Mouse (Mus musculus) myocyte (in vitro differentiated cells): ENCODE data around the gene Cd300e.

Experiments
- E2F4 ChIP-seq: IDR thresholded peaks from one replicate; pipeline ENCODE4 v1.6.1; 2011; ENCODE audit warnings: mild to moderate bottlenecking, control low read depth, moderate library complexity; ENCODE audit not compliant: insufficient read depth
- MYOG ChIP-seq, 3 experiments: IDR thresholded peaks; one replicate each; pipeline ENCODE4 v1.6.1; 2011; ENCODE audit warnings: control low read depth in 2 of 3, low read depth in 2 of 3, mild to moderate bottlenecking in 2 of 3; ENCODE audit not compliant: insufficient read length in 2 of 3, control insufficient read depth in 1 of 3, insufficient read depth in 1 of 3
- POLR2A ChIP-seq: IDR thresholded peaks from one replicate; pipeline ENCODE4 v1.6.1; 2011; ENCODE audit warnings: low read depth, mild to moderate bottlenecking, control low read depth, moderate library complexity; ENCODE audit not compliant: insufficient read length
- POLR2AphosphoS2 ChIP-seq: IDR thresholded peaks from one replicate; pipeline ENCODE4 v1.6.1; 2011; ENCODE audit warnings: low read depth, control low read depth; ENCODE audit not compliant: insufficient read length
- SRF ChIP-seq: IDR thresholded peaks from one replicate; pipeline ENCODE4 v1.6.1; 2011; ENCODE audit warnings: low read depth; ENCODE audit not compliant: control insufficient read depth, insufficient read length

DNA sequence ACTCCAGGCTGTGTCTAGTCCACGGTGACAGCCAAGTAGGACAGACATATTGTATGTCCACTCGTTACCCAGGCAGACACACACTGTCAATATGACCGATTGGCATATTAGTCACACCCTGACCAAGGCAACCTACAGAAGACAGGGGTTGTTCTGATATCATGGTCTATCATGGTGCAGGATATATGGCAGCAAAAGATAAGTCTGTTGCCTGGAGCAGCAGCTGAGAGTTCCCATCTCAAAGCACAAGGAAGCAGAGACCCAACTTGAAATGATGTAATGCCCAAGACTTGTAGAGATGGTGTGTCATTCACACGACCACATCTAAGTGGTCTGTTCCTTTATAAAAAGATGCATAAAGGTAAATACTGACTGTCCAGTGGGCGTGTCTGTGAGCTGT lies 16.7 kb upstream of the Cd300e start:
- TF ChIP-seq POLR2AphosphoS2 (no peak), SRF (no peak), MYOG (IDR thresholded peaks at IDR 0.05; ENCODE audit: control insufficient read depth in 1 of 3, insufficient read depth in 1 of 3, insufficient read length in 2 of 3, low read depth in 2 of 3) (no peak), E2F4 (no peak), POLR2A (no peak)
